ENCODE assay signal across 9 mouse cellular contexts in genomic region chr16:39048889-39049288, GRCm38 (mm10).
DNase-seq lines count a peak whose midpoint lies in the region; ATAC-seq and TF ChIP-seq lines count a peak whose summit lies in the region.
"Had no signal": no experiment of that assay in that cellular context is flagged by ENCODE, and none has a peak within 500 bp of the region (broad histone marks: within the 10 kb centered on the region; RNA-seq: fewer than 3 reads in every experiment).

No protein-coding gene starts in this region.

- no peaks in the 10 kb centered on the region for H3K36me3 ChIP-seq in kidney, postnatal 0 days (ENCODE audit: insufficient read depth, low read length)

- no peak overlapping the region for H3K4me2 ChIP-seq in kidney, postnatal 0 days (ENCODE audit: low read length)

- ATAC-seq in kidney, postnatal 0 days (replicated peaks; ENCODE audit: low FRiP score, low read depth): peak; percentile 50; the same call in 1 of the 2 replicates

- no peak overlapping the region for H3K4me3 ChIP-seq in kidney, postnatal 0 days (replicated peaks; ENCODE audit: low read depth, low read length)
- no peak overlapping the region for H3K4me3 ChIP-seq in lung, adult 2 months (replicated peaks; ENCODE audit: extremely low read depth, low read depth, low read length)
- H3K4me3 ChIP-seq: myocyte had no signal

- H3K27me3 ChIP-seq in kidney, postnatal 0 days (ENCODE audit: insufficient read depth, low read length): no peaks in the 10 kb centered on the region

- peak; percentile 14 for DNase-seq in thymus, postnatal 14 days
- DNase-seq in thymus, postnatal 10 days (ENCODE audit: low spot score in 2 of 2): no peak
- peak; percentile 10 for DNase-seq in cerebellum, adult 9-11 months
- DNase-seq in frontal cortex, adult 2 months (ENCODE audit: extremely low spot score in 1 of 2, low spot score in 1 of 2): peak; percentile 23 to 73
- DNase-seq in kidney, postnatal 0 days (ENCODE audit: low spot score): peak; percentile 65
- DNase-seq in lung, adult 2 months: peak; percentile 14
- DNase-seq in retina, adult 2 months (ENCODE audit: low read depth, low spot score): peak; percentile 45
- no peak for DNase-seq in gastrocnemius, adult 18-20 months (ENCODE audit: low spot score)

- WGBS in kidney, postnatal 0 days: 4% methylated on average over 4 of the region's 4 CpGs
- 8% methylated on average over 4 of the region's 4 CpGs for WGBS in lung, adult 2 months

- TF ChIP-seq POLR2A in lung, adult 2 months (IDR thresholded peaks at IDR 0.05; ENCODE audit: borderline replicate concordance, extremely low read depth, low read depth, low read length): no peak

- no peaks in the 10 kb centered on the region for H3K9me3 ChIP-seq in kidney, postnatal 0 days (replicated peaks; ENCODE audit: low read length)

- H3K27ac ChIP-seq in kidney, postnatal 0 days: no peak overlapping the region

- TF ChIP-seq CTCF in kidney, postnatal 0 days (IDR thresholded peaks at IDR 0.05; ENCODE audit: low read depth): peak; percentile 83
- TF ChIP-seq CTCF in lung, adult 2 months (IDR thresholded peaks at IDR 0.05; ENCODE audit: insufficient read depth, low read length): peak; percentile 68

- no peaks in the 10 kb centered on the region for H3K4me1 ChIP-seq in kidney, postnatal 0 days (replicated peaks; ENCODE audit: insufficient read depth, low read length)
- H3K4me1 ChIP-seq in lung, adult 2 months (ENCODE audit: control insufficient read depth, insufficient read depth, low read length): no peaks in the 10 kb centered on the region

- no peak overlapping the region for H3K9ac ChIP-seq in kidney, postnatal 0 days (ENCODE audit: low read depth, low read length)

Comparison
In these comparisons a context has a peak if more than half of its experiments do, and no peak if none do; other contexts are left out.
1. DNase-seq: peak in thymus, postnatal 14 days (single experiment), cerebellum, adult 9-11 months (single experiment), frontal cortex, adult 2 months (2 of 2), kidney, postnatal 0 days (single experiment), lung, adult 2 months (single experiment) and retina, adult 2 months (single experiment); none in thymus, postnatal 10 days (0 of 2) and gastrocnemius, adult 18-20 months (single experiment).